Mouse (Mus musculus) hindbrain, embryonic 11.5 days (tissue): ENCODE results near the gene Zcchc17. TPM values are rescaled to one million over a fixed set of nuclear protein-coding genes. Genes with fewer than 3 reads are reported as not detected.

Experiments
- ATAC-seq: fragments of 200-750 bp; cut with Nextera tagmentation; 2 replicates; pipeline ENCODE4 v1.8.0; 2017; ENCODE audit warnings: mild to moderate bottlenecking, moderate TSS enrichment, moderate library complexity; ENCODE audit not compliant: low FRiP score
- DNase-seq: peaks from one replicate; pipeline ENCODE4 v3.0.0-alpha.2; 2015; ENCODE audit warnings: low spot score
- H3K27ac ChIP-seq: fragments of 300-500 bp; sonication (generic); 2 replicates; pipeline ENCODE4 v1.5.1; 2014; ENCODE audit warnings: mild to moderate bottlenecking, low read depth, low read length
- H3K27me3 ChIP-seq: fragments of 300-500 bp; sonication (generic); 2 replicates; pipeline ENCODE4 v1.6.1; 2014; ENCODE audit warnings: mild to moderate bottlenecking, low read length, moderate library complexity, mixed read lengths; ENCODE audit not compliant: control insufficient read depth, insufficient read depth
- H3K36me3 ChIP-seq: fragments of 300-500 bp; sonication (generic); 2 replicates; pipeline ENCODE4 v1.6.1; 2014; ENCODE audit warnings: mild to moderate bottlenecking, low read length, moderate library complexity, mixed read lengths; ENCODE audit not compliant: control insufficient read depth, insufficient read depth
- H3K4me1 ChIP-seq: fragments of 300-500 bp; sonication (generic); replicated peaks from 2 replicates; pipeline ENCODE4 v1.6.1; 2014; ENCODE audit warnings: low read length, mixed read lengths; ENCODE audit not compliant: control insufficient read depth, insufficient read depth
- H3K4me2 ChIP-seq: fragments of 300-500 bp; sonication (generic); replicated peaks from 2 replicates; pipeline ENCODE4 v1.6.1; 2014; ENCODE audit warnings: mild to moderate bottlenecking, low read depth, low read length
- H3K4me3 ChIP-seq: fragments of 300-500 bp; sonication (generic); 2 replicates; pipeline ENCODE4 v1.5.1; 2014; ENCODE audit warnings: low read depth, low read length
- H3K9ac ChIP-seq: fragments of 300-500 bp; sonication (generic); 2 replicates; pipeline ENCODE4 v1.6.1; 2014; ENCODE audit warnings: low read depth, low read length
- H3K9me3 ChIP-seq: fragments of 300-500 bp; sonication (generic); 2 replicates; pipeline ENCODE4 v1.6.1; 2016; ENCODE audit warnings: low read length; ENCODE audit not compliant: control insufficient read depth
- WGBS: fragments of 180-500 bp; shearing (Covaris S2); extraction: QIAGEN DNeasy Blood & Tissue Kit; methylation state at CpG from one replicate; pipeline ENCODE4 v1.1.7; 2014; 5-methylcytosine and 5-hydroxymethylcytosine counted together
- polyA plus RNA-seq: library from polyadenylated mRNA; unstranded; fragments of >200 nt; fragmentation: Nextera tagmentation; extraction: Ambion mirVana; gene quantifications from 2 replicates; pipeline ENCODE4 v1.2.1, GENCODE M21; 2014

Zcchc17 gene
- polyA plus RNA-seq, 1 experiment from 2014 or later = 85.1 TPM

DNA sequence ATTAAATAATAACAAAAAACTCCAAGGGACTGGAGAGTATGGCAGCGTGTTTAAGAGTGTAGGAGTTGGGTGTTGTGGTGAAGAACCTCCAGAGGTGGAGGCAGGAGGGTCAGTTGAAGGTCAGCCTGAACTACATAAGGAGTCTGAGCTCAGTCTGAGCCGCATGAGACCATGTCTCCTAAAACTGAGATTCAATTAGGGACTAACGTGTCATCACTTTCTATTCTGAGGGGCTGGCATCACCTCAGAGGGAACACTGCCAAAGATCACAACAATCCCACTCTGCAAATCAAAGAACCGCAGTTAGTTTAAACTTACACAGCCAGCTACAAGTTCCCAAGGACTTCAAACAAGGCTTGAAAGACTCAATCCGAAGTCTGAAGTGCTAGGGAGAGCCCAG lies 36.1 kb downstream of the Zcchc17 start:
- Histone ChIP-seq H3K27ac (no peak overlapping the region), H3K9ac (no peak overlapping the region), H3K4me2 (no peak overlapping the region), H3K9me3 (no peaks in the 10 kb centered on the region), H3K4me3 (no peak overlapping the region), H3K36me3 (peaks cover 5% of the 10 kb centered on the region), H3K4me1 (no peaks in the 10 kb centered on the region), H3K27me3 (no peaks in the 10 kb centered on the region)
- ATAC-seq (no peak), DNase-seq (no peak)
- WGBS = 88% methylated on average over 5 of the region's 5 CpGs

- DNase-seq (no peak), ATAC-seq (no peak)
- WGBS = 94% methylated on average over 1 of the region's 1 CpGs
- no peaks in the 10 kb centered on the region for H3K9me3 ChIP-seq
- H3K36me3 ChIP-seq = peaks cover 5% of the 10 kb centered on the region
- H3K4me1 ChIP-seq = no peaks in the 10 kb centered on the region
- H3K9ac ChIP-seq = no peak overlapping the region
- H3K4me2 ChIP-seq = no peak overlapping the region
- H3K4me3 ChIP-seq = no peak overlapping the region
- H3K27ac ChIP-seq = no peak overlapping the region
- no peaks in the 10 kb centered on the region for H3K27me3 ChIP-seq
These were observed 36.6 kb downstream of the Zcchc17 start for GRCm38 (mm10) chr4:130323165-130323564.

DNA sequence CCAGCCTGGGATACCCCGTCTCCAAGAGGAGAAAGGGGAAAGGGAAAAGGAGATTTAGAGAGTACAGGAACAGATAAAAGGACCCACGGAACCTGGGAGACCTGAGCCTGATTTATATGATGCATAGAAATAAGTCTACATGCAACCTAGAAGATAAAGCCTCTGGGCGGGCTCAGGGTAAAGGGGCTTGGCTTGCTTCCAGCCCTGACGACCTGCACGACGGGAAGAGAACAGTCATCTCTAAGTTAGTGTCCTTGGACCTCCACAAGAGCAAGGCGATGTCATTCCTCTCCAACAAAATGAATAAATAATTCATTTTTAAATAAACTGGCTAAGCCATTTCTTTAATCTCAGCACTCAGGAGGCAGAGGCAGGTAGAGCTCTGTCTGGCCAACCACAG lies 37.2 kb downstream of the Zcchc17 start:
- H3K4me1 ChIP-seq = no peaks in the 10 kb centered on the region
- ATAC-seq (no peak), DNase-seq (no peak)
- H3K4me3 ChIP-seq = no peak overlapping the region
- no peak overlapping the region for H3K27ac ChIP-seq
- no peaks in the 10 kb centered on the region for H3K27me3 ChIP-seq
- H3K36me3 ChIP-seq = peaks cover 5% of the 10 kb centered on the region
- no peak overlapping the region for H3K9ac ChIP-seq
- 90% methylated on average over 7 of the region's 7 CpGs for WGBS
- no peak overlapping the region for H3K4me2 ChIP-seq
- H3K9me3 ChIP-seq = no peaks in the 10 kb centered on the region

DNA sequence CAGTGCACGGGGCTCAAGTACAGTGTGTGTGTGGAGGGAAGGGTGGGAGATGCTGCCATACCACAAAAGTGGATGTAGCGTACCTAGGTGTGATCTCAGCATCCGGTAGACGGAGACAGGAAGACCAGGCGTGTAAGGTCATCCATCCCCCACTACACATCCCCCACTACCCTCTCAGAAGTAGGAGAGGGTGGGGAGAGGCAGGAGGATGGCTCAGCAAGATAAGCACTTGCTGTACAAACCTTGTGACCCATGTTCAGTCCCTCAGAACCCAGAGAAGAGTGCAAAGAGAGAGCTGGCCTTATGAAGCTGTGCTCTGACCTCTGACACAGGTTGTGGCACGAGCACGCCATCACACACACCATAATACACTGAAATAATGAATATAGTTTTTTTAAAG lies 38.1 kb downstream of the Zcchc17 start:
- ATAC-seq (no peak), DNase-seq (no peak)
- no peak overlapping the region for H3K27ac ChIP-seq
- WGBS = 93% methylated on average over 7 of the region's 7 CpGs
- no peaks in the 10 kb centered on the region for H3K9me3 ChIP-seq
- peaks cover 3% of the 10 kb centered on the region for H3K36me3 ChIP-seq
- no peak overlapping the region for H3K4me2 ChIP-seq
- H3K4me3 ChIP-seq = no peak overlapping the region
- no peak overlapping the region for H3K9ac ChIP-seq
- no peaks in the 10 kb centered on the region for H3K27me3 ChIP-seq
- no peaks in the 10 kb centered on the region for H3K4me1 ChIP-seq

- no peak for ATAC-seq
- H3K4me2 ChIP-seq = no peak overlapping the region
- 88% methylated on average over 7 of the region's 7 CpGs for WGBS
- no peak overlapping the region for H3K4me3 ChIP-seq
- H3K36me3 ChIP-seq = 0 out of 2 replicates have a peak, but pooled peaks cover 3% of the 10 kb centered on the region
- no peaks in the 10 kb centered on the region for H3K4me1 ChIP-seq
- no peak overlapping the region for H3K27ac ChIP-seq
- H3K27me3 ChIP-seq = no peaks in the 10 kb centered on the region
- no peak overlapping the region for H3K9ac ChIP-seq
- no peak for DNase-seq
- H3K9me3 ChIP-seq = no peaks in the 10 kb centered on the region
These were observed 40.2 kb downstream of the Zcchc17 start for GRCm38 (mm10) chr4:130319564-130319963.

- H3K36me3 ChIP-seq = 0 out of 2 replicates have a peak, but pooled peaks cover 3% of the 10 kb centered on the region
- no peak overlapping the region for H3K4me3 ChIP-seq
- H3K9me3 ChIP-seq = no peaks in the 10 kb centered on the region
- no peak overlapping the region for H3K27ac ChIP-seq
- H3K4me2 ChIP-seq = no peak overlapping the region
- H3K9ac ChIP-seq = no peak overlapping the region
- no peaks in the 10 kb centered on the region for H3K27me3 ChIP-seq
- ATAC-seq = no peak
- no peak for DNase-seq
- 61% methylated on average over 3 of the region's 3 CpGs for WGBS
- no peaks in the 10 kb centered on the region for H3K4me1 ChIP-seq
These were observed 41.6 kb downstream of the Zcchc17 start for GRCm38 (mm10) chr4:130318122-130318521.

- no peak for ATAC-seq
- Histone ChIP-seq H3K9me3 (no peaks in the 10 kb centered on the region), H3K4me1 (no peaks in the 10 kb centered on the region), H3K9ac (no peak overlapping the region), H3K27me3 (no peaks in the 10 kb centered on the region), H3K27ac (no peak overlapping the region), H3K36me3 (0 out of 2 replicates have a peak, but pooled peaks cover 3% of the 10 kb centered on the region), H3K4me3 (no peak overlapping the region), H3K4me2 (no peak overlapping the region)
- no peak for DNase-seq
- 82% methylated on average over 10 of the region's 10 CpGs for WGBS
These were observed 43.1 kb downstream of the Zcchc17 start for GRCm38 (mm10) chr4:130316691-130317090.

DNA sequence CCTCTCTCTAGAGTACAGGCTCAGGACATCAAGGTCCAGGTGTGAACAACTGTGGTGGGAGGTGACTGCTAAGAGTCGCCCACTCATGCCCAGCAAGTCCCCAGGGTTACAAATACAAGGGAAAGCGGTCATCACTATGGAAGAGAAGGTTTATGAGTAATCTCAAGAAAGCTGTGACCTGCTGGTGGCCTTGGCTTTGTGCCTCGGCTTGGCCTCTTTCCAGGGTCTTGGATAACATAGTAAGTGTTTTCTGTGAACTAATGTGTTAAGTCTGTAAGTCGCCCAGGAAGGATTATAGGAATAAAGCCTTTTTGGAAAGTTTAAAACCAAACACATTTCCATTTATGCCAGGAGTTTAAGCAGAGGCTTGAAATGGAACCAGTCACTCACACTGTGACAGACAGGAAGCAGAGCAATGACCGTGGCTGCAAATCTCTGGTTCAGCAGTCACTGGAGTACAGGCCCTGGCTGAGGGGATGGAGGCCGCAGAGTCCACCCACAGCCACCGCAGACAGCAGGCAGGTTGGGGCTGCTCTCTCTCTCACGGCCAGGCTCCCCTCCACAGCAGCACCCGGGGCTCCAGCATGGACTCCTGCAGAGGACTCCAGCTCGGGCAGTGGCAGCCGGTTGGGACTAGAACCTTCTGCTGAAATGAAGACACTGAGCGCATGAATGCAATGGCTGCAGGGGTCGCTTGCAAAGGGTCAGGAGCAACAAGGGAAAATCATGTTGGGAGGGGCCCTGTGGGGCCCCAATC lies 43.8 kb downstream of the Zcchc17 start:
- Histone ChIP-seq H3K9ac (no peak overlapping the region), H3K27ac (no peak overlapping the region), H3K27me3 (no peaks in the 10 kb centered on the region), H3K4me2 (no peak overlapping the region), H3K36me3 (0 out of 2 replicates have a peak, but pooled peaks cover 3% of the 10 kb centered on the region), H3K4me3 (no peak overlapping the region), H3K4me1 (no peaks in the 10 kb centered on the region), H3K9me3 (no peaks in the 10 kb centered on the region)
- ATAC-seq (no peak), DNase-seq (no peak)
- WGBS = 81% methylated on average over 13 of the region's 13 CpGs

GRCm38 (mm10) chr4:130313552-130313951 lies 46.2 kb downstream of the Zcchc17 start:
- ATAC-seq = no peak
- H3K4me3 ChIP-seq = no peak overlapping the region
- H3K4me1 ChIP-seq = 0 out of 2 replicates have a peak, but pooled peaks cover 2% of the 10 kb centered on the region
- no peak overlapping the region for H3K4me2 ChIP-seq
- H3K27ac ChIP-seq = no peak overlapping the region
- WGBS = 90% methylated on average over 4 of the region's 4 CpGs
- no peak for DNase-seq
- no peaks in the 10 kb centered on the region for H3K9me3 ChIP-seq
- H3K9ac ChIP-seq = no peak overlapping the region
- peaks cover 19% of the 10 kb centered on the region for H3K27me3 ChIP-seq
- H3K36me3 ChIP-seq = 0 out of 2 replicates have a peak, but pooled peaks cover 3% of the 10 kb centered on the region
